Mouse (Mus musculus) CH12.LX (cell line): ENCODE results near the gene Olfr134.

Experiments used
- CHD2 ChIP-seq: IDR thresholded peaks from 2 replicates; pipeline ENCODE4 v1.6.1; 2011; ENCODE audit warnings: low read length, improper control_type of control experiment
- CTCF ChIP-seq, 2 experiments: IDR thresholded peaks in 1 of 2; conservative IDR thresholded peaks in 1 of 2; 2 replicates each; pipeline ENCODE4 v1.5.1; 2011 to 2012; ENCODE audit warnings: low read depth in 2 of 2, low read length in 2 of 2, improper control_type of control experiment in 1 of 2, inconsistent platforms in 1 of 2, mild to moderate bottlenecking in 1 of 2, moderate library complexity in 1 of 2
- JUN ChIP-seq: IDR thresholded peaks from 2 replicates; pipeline ENCODE4 v1.6.1; 2011; ENCODE audit warnings: low read depth, mild to moderate bottlenecking, low read length, improper control_type of control experiment, moderate library complexity; ENCODE audit not compliant: insufficient read depth
- MAX ChIP-seq: IDR thresholded peaks from 2 replicates; pipeline ENCODE4 v1.6.1; 2011; ENCODE audit warnings: low read length, improper control_type of control experiment
- NRF1 ChIP-seq: IDR thresholded peaks from 2 replicates; pipeline ENCODE4 v1.6.1; 2014; ENCODE audit warnings: low read depth, mild to moderate bottlenecking, inconsistent platforms, low read length, improper control_type of control experiment, moderate library complexity
- POLR2A ChIP-seq: IDR thresholded peaks from 2 replicates; pipeline ENCODE4 v1.6.1; 2011; ENCODE audit warnings: low read depth, mild to moderate bottlenecking, improper control_type of control experiment, low read length
- RCOR1 ChIP-seq: conservative IDR thresholded peaks from 2 replicates; pipeline ENCODE4 v1.6.1; 2012; ENCODE audit warnings: low read depth, mild to moderate bottlenecking, inconsistent platforms, low read length, improper control_type of control experiment
- TCF12 ChIP-seq: IDR thresholded peaks from 2 replicates; pipeline ENCODE4 v1.6.1; 2014; ENCODE audit warnings: low read depth, mild to moderate bottlenecking, inconsistent platforms, low read length, improper control_type of control experiment
- USF1 ChIP-seq: IDR thresholded peaks from 2 replicates; pipeline ENCODE4 v1.6.1; 2014; ENCODE audit warnings: low read depth, mild to moderate bottlenecking, inconsistent platforms, low read length, improper control_type of control experiment

- TF ChIP-seq NRF1 (no peak), POLR2A (no peak), MAX (no peak), RCOR1 (no peak), TCF12 (no peak), JUN (no peak), CHD2 (no peak), USF1 (no peak), CTCF (conservative IDR thresholded peaks at IDR 0.05 in 1 of 2, IDR thresholded peaks at IDR 0.05 in 1 of 2; ENCODE audit: low read depth in 2 of 2, low read length in 2 of 2) (no peak)
Measured at GRCm38 (mm10) chr17:38144981-38145380, 26.2 kb upstream of the Olfr134 start, which contains the start of gene Olfr133.
